Mouse (Mus musculus) monocyte, adult 5-6 weeks (primary cell): ENCODE results near the gene Ddi1. TPM values are rescaled to one million over a fixed set of nuclear protein-coding genes. Genes with fewer than 3 reads are reported as not detected.
"Not testable (repeated sequence)": the region's sequence is repeated elsewhere in the genome, so short reads cannot be mapped to it uniquely, and the experiment has no call there.

Experiments
- ATAC-seq: fragments of 153-309, 156-312 bp; replicated peaks from 2 replicates; pipeline ENCODE4 v1.8.0; 2017; ENCODE audit warnings: mild to moderate bottlenecking; ENCODE audit not compliant: low TSS enrichment, insufficient number of reproducible peaks, severe bottlenecking, poor library complexity, low FRiP score
- total RNA-seq: library from RNA; stranded (forward); fragments of 200-1000, 200-491, 200-594 nt; gene quantifications from 3 replicates; pipeline ENCODE4 v1.2.3, GENCODE M21; 2017

Gene Ddi1
- total RNA-seq = 0.10 TPM in 1 of 3 replicates, not detected in the others

- no peak for ATAC-seq
Measured at GRCm38 (mm10) chr9:6269796-6270280, at the start of gene Ddi1. Gene Ddi1 (minus strand): TSS chr9:6269846.

GRCm38 (mm10) chr9:6317114-6317513 is 47.5 kb upstream of the Ddi1 start:
- no peak for ATAC-seq

GRCm38 (mm10) chr9:6305847-6306246 is 36.2 kb upstream of the Ddi1 start:
- no peak for ATAC-seq

GRCm38 (mm10) chr9:6304590-6304989 is 34.9 kb upstream of the Ddi1 start:
- ATAC-seq = no peak

- ATAC-seq = no peak
Measured at GRCm38 (mm10) chr9:6302050-6302449, 32.4 kb upstream of the Ddi1 start.

GRCm38 (mm10) chr9:6298547-6298946 is 28.9 kb upstream of the Ddi1 start:
- no peak for ATAC-seq

- no peak for ATAC-seq
Measured at GRCm38 (mm10) chr9:6289211-6289696, 19.6 kb upstream of the Ddi1 start.

- ATAC-seq = no peak
Measured at GRCm38 (mm10) chr9:6286770-6287169, 17.1 kb upstream of the Ddi1 start.

- ATAC-seq = no peak
Measured at GRCm38 (mm10) chr9:6277526-6277925, 7.9 kb upstream of the Ddi1 start.

GRCm38 (mm10) chr9:6276395-6276794 is 6.7 kb upstream of the Ddi1 start:
- no peak for ATAC-seq

- no peak for ATAC-seq
Measured at GRCm38 (mm10) chr9:6264820-6265219, 4.8 kb downstream of the Ddi1 start.

GRCm38 (mm10) chr9:6257072-6257471 is 12.6 kb downstream of the Ddi1 start:
- ATAC-seq = no peak

- no peak for ATAC-seq
Measured at GRCm38 (mm10) chr9:6251990-6252389, 17.7 kb downstream of the Ddi1 start.

- ATAC-seq = no peak
Measured at GRCm38 (mm10) chr9:6250320-6250719, 19.3 kb downstream of the Ddi1 start.

GRCm38 (mm10) chr9:6235982-6236381 is 33.7 kb downstream of the Ddi1 start:
- not testable (repeated sequence) for ATAC-seq

GRCm38 (mm10) chr9:6217505-6217904 is 52.1 kb downstream of the Ddi1 start:
- no peak for ATAC-seq

GRCm38 (mm10) chr9:6212862-6213261 is 56.8 kb downstream of the Ddi1 start:
- ATAC-seq = no peak
